Mouse (Mus musculus) testis, adult 2 months (tissue): ENCODE results near the gene Nudt13. TPM values are rescaled to one million over a fixed set of nuclear protein-coding genes. Genes with fewer than 3 reads are reported as not detected.

Experiments used
- H3K27ac ChIP-seq: fragments of 200-500 bp; 2 replicates; pipeline ENCODE4 v1.5.1; 2012; ENCODE audit warnings: low read depth, low read length; ENCODE audit not compliant: control insufficient read depth, insufficient read depth
- H3K27me3 ChIP-seq: fragments of 200-500 bp; 2 replicates; pipeline ENCODE4 v1.6.1; 2012; ENCODE audit warnings: mild to moderate bottlenecking, low read length, moderate library complexity; ENCODE audit not compliant: control insufficient read depth, insufficient read depth
- H3K36me3 ChIP-seq: fragments of 200-500 bp; 2 replicates; pipeline ENCODE4 v1.6.1; 2012; ENCODE audit warnings: mild to moderate bottlenecking, low read length; ENCODE audit not compliant: control insufficient read depth, insufficient read depth
- H3K4me1 ChIP-seq: fragments of 200-500 bp; 2 replicates; pipeline ENCODE4 v1.6.1; 2012; ENCODE audit warnings: low read length; ENCODE audit not compliant: control insufficient read depth, insufficient read depth
- H3K4me3 ChIP-seq: fragments of 200-500 bp; 2 replicates; pipeline ENCODE4 v1.5.1; 2012; ENCODE audit warnings: low read depth, mild to moderate bottlenecking, low read length, moderate library complexity, mixed read lengths; ENCODE audit not compliant: control insufficient read depth
- CTCF ChIP-seq: fragments of 200-500 bp; IDR thresholded peaks from 2 replicates; pipeline ENCODE4 v1.5.1; 2012; ENCODE audit warnings: low read depth, mild to moderate bottlenecking, inconsistent platforms, low read length, moderate library complexity; ENCODE audit not compliant: control insufficient read depth, insufficient read depth, insufficient replicate concordance
- POLR2A ChIP-seq: fragments of 200-500 bp; IDR thresholded peaks from 2 replicates; pipeline ENCODE4 v1.6.1; 2012; ENCODE audit warnings: low read depth, mild to moderate bottlenecking, inconsistent platforms, low read length, moderate library complexity; ENCODE audit not compliant: control insufficient read depth
- polyA plus RNA-seq: library from polyadenylated mRNA; depleted of rRNA; stranded (reverse); fragments of >200 nt; gene quantifications from 2 replicates; pipeline ENCODE4 v1.2.3, GENCODE M21; 2012

Gene Nudt13
- polyA plus RNA-seq, 1 experiment: 4.0 TPM

DNA sequence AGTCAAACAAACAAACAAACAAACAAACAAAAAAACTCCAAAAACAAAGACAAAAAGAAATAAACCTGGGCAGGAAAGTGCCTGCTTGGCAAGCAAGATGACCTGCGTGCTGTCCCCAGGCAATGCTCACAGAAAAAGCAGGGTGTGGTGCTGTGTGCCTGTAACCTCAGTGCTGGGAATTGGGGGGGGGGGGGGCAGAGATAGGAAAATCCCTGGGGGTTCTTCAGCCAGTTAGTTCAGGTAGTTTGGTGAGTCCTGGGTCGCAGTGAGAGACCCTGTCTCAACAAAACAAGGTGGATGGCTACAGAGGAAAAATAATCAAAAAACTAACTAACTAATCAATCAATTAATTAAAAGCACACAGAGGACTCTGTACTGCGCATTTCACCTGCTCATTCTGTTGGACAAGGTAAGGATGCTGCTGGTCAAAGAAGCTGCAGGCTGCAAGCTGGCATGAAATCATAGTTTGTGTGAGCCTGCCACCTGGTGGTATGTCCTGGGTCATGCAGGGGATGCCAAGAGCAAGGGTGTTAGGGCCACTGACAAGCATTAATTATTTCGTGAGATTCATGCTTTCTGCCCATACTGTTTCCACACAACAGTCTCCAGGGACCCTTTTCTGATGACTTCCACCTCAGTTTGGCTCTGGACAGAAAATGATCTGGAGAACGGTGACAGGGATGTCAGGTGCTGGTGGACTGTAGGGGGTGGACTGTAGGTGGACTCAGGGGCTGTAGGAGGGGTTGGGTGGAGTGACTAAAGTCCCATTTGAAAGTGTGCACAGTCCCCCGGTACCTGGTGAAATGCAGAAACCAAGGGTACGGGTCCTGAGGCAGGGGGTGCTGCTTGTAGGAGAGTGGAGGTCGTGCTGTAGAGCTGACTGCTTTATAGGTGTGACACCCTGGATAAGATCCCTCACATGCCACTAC is 36.0 kb upstream of the Nudt13 start:
- Histone ChIP-seq H3K4me1 (no peaks in the 10 kb centered on the region), H3K27me3 (no peaks in the 10 kb centered on the region), H3K36me3 (no peaks in the 10 kb centered on the region), H3K4me3 (no peak overlapping the region), H3K27ac (no peak overlapping the region)
- TF ChIP-seq POLR2A (no peak), CTCF (peak; percentile 90; the same call in 1 of the 2 replicates)

DNA sequence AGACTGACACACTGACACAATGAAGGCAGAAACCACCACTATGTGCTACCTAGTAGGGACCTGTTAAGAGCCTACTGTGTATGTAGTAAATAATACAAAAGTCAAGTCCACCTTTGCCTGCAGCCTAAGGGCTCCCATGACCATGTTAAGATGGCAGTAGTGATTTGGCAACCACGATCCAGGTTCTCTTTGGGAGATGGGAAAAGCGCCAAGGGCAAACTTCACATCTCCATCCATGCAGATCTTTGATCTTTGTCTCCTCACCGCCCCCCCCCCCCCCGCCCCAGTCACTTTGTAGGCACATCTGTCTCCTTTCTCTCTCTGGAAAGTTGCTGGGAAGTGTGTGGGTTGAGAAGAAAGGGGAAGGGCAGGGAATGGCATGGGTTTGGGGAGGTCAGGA is 32.2 kb upstream of the Nudt13 start:
- Histone ChIP-seq H3K27ac (no peak overlapping the region), H3K4me3 (no peak overlapping the region), H3K27me3 (no peaks in the 10 kb centered on the region), H3K36me3 (no peaks in the 10 kb centered on the region), H3K4me1 (no peaks in the 10 kb centered on the region)
- no peak for TF ChIP-seq POLR2A
- no peak for TF ChIP-seq CTCF

DNA sequence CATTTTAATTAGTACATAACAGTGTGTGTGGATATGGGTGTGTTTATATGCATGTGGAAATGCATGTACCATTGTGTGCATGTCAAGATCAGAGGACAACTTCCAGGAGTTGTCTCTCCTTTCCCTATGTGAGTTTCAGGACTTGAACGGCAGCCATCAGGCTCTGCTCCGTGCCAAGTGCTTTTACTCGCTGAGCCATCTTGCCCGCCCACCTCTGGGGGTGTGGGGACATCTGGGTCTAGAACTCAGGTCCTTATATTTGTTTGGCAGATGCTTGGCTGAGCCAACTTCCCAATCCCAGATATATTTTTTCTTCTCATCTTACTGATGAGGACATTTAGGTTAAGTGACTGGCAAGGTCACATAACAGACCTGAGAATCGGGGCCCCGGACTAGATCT is 26.1 kb upstream of the Nudt13 start:
- Histone ChIP-seq H3K36me3 (no peaks in the 10 kb centered on the region), H3K27ac (no peak overlapping the region), H3K4me3 (no peak overlapping the region), H3K27me3 (no peaks in the 10 kb centered on the region), H3K4me1 (no peaks in the 10 kb centered on the region)
- no peak for TF ChIP-seq POLR2A

DNA sequence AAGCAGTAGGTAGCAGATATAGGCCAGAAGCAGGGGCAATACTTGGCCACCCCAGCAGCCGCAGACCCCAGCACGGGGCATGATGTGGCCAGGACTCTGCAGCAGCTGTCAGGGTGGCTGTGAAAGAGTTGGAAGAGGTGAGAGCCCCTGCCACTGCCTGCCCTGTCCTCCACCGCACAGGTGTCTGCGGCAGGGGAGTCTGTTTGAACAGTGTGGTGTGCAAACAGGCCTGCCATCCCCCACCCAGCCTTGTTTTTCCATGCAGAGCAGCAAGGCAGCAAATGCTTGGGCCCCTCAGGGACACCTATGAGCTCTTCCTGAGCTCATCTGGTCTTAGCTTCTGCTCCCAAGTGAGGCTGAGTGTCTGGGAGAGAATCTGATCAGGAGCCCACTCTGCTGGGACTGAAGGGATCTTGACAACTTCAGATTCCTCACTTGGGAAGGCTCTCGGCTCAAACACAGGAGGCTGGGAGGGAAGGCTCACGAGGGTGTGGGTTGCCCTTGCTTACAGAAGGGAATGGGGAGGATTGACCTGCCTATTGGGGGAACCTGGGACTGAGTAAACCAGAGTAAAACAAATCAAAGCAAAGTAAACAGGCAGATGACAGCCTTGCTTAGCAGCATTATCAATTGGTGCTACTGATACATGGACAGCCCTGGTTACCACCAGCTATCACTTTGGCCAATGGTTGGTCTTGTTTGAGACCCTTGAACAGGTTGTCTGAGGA is 25.3 kb upstream of the Nudt13 start, which contains the start of gene Kcnk16:
TSS of gene Kcnk16 (minus strand) at position 118 of the 728 bp plus-strand sequence.
- no peak within 1 kb of the TSS for H3K27ac ChIP-seq
- no peaks in the 10 kb centered on the region for H3K27me3 ChIP-seq
- H3K36me3 ChIP-seq: no peaks in the 10 kb centered on the region
- H3K4me3 ChIP-seq: no peak within 1 kb of the TSS
- no peak for TF ChIP-seq CTCF
- no peaks in the 10 kb centered on the region for H3K4me1 ChIP-seq

- Histone ChIP-seq H3K4me3 (no peak overlapping the region), H3K27me3 (no peaks in the 10 kb centered on the region), H3K36me3 (no peaks in the 10 kb centered on the region), H3K27ac (no peak overlapping the region), H3K4me1 (peaks cover 3% of the 10 kb centered on the region)
- no peak for TF ChIP-seq POLR2A
- TF ChIP-seq CTCF: no peak
Measured at GRCm38 (mm10) chr14:20291391-20291790, 3.1 kb upstream of the Nudt13 start.

- TF ChIP-seq CTCF (no peak), POLR2A (no peak)
- Histone ChIP-seq H3K4me3 (peak overlapping the region; percentile 84), H3K4me1 (peaks cover 3% of the 10 kb centered on the region), H3K27me3 (no peaks in the 10 kb centered on the region), H3K36me3 (no peaks in the 10 kb centered on the region), H3K27ac (no peak overlapping the region)
Measured at GRCm38 (mm10) chr14:20294947-20295346, 450 bp downstream of the Nudt13 start.

DNA sequence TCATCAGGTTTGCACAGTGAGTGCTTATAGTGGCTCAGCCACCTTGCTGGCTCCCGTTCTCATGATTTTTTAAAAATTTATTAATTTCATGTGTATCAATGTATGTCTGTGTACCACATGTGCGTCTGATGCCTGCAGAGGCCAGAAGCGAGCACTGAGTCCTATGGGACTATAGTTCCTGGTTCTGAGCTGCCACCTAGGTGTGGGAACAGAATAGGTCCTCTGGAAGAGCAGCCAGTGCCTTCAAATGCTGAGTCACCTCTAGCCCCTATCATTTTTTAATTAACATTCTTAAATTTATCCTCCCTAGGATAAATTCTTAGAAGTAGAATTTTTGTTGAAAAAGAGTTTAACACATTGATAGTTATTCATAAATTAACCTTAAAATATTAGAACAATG is 3.1 kb downstream of the Nudt13 start:
- TF ChIP-seq CTCF (no peak), POLR2A (no peak)
- Histone ChIP-seq H3K4me1 (peaks cover 3% of the 10 kb centered on the region), H3K4me3 (no peak overlapping the region), H3K36me3 (no peaks in the 10 kb centered on the region), H3K27ac (no peak overlapping the region), H3K27me3 (no peaks in the 10 kb centered on the region)
